Mouse (Mus musculus) retina, adult 2 months (tissue): ENCODE measurements around the gene Musk.

Source experiments
- DNase-seq: peaks from one replicate; pipeline ENCODE4 v3.0.0-alpha.2; 2012; ENCODE audit warnings: low read depth, low spot score

Musk gene

GRCm38 (mm10) chr4:58314942-58315508 is 29.3 kb downstream of the Musk start:
- DNase-seq: no peak

DNA sequence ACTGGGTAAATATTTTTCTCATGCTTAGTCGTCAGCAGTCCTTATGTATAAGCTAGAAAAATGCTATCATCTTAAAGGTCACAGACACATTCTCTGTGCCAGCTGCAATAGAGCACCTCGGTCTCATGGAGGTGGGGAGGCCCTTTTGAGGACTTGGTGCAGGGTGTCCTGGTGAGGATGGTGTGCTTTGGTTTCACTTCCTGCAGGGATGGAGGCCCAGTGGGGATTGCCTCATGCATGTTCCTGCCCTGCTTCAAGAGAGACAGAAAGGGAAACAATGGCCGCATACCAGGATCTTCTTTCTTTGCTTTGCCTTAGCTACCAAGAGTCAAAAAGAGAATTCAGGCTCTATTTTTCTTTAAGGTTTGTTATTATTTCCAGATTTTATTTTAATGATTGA is 31.8 kb downstream of the Musk start:
- DNase-seq: no peak

- DNase-seq: no peak
Observed at GRCm38 (mm10) chr4:58320293-58320692, 34.5 kb downstream of the Musk start.

DNA sequence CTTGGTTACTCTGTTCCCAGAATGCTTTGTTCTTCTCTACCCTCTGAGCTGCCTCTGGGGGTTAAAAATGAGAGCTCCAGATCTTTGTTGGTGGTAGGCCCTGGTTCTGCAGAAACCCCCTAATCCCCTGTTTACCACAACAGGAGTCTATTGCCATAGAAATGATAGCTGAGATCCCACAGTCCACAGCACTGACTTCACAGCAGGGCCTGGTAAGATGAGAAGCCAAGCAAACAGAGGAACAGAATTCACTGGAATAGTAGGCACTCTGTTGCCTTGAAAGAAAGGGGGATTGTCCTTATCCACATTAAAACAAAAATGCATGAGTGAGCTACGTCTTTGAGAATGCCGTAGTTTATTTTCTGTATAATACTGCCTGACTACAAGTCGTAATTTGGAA is 41.0 kb downstream of the Musk start:
- DNase-seq: no peak

DNA sequence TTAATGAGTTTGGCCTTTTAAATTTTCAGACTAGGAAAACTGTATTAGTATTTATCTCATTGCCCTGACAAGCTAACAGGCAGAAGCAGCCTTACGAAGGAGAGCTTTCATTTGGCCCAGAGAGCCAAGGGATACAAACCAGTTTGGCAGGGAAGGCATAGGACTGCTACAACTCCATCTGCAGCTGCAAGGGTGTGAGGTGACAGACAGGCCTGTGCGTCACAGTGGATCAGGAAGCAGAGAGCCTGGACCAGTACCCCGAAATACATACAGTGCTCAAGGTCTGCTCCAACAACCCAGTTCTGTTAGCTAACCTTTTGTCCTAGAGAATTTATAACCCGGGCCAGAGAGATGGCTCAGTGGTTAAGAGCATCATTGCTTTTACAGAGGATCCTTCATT is 42.5 kb downstream of the Musk start:
- no peak for DNase-seq

GRCm38 (mm10) chr4:58330016-58330415 is 44.3 kb downstream of the Musk start:
- no peak for DNase-seq

DNA sequence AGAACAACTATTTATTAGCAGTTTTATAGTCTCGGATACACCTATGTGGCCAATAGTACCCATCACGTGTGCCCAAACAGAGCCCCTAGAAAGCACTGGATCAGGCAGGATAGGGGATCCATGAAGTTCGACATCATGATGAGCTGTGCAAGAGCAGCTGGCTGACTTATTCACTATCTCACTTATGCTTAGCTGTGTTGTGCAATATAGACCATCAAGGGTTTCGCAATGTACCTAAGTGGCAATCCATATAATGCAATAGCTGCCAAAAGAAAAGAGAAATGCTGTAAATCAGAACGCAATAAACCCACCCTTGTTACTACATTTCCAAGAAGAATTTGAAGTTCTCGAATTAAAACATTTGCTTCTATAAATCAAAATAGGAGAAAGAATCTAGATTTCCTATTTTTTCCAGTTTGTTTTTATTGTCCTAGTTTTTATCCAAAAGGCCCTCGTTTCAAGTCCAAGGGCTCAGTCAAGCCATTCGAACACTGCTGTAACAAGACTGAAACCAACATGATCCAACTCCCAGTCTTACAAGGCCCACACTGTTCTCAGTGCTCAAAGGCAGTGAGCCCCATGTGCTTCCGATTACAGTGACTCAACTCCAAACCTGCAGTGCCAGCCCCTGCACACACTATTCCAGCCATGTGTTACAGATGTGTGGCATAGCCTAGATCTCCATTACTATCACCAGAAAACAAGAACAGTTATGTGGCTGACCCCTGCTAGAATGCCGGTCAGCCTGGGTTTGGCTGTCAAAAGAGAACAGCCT is 45.3 kb downstream of the Musk start:
- no peak for DNase-seq

GRCm38 (mm10) chr4:58332394-58332793 is 46.6 kb downstream of the Musk start:
- DNase-seq: no peak

DNA sequence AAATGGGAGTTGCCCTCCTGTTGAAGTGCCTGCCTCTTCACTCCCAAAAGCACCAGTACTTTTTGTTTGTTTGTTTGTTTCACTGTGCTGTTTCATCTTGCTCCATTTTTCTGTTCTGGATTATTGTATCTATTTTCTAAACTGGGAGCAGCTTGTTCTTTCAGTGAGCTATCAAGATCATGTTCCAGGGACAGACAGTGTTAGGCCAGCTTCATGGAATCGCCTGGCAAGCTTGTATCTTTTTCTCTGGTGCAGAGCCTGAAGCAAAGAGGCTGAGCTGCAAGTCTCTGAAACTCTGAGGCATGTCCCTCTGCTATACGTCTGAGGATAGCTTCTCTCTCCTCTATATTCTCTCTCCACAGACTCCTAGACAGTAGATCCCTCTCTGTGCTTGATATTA is 50.5 kb downstream of the Musk start:
- DNase-seq: no peak

GRCm38 (mm10) chr4:58339226-58339625 is 53.5 kb downstream of the Musk start:
- no peak for DNase-seq

GRCm38 (mm10) chr4:58350206-58350605 is 64.4 kb downstream of the Musk start:
- DNase-seq: no peak

GRCm38 (mm10) chr4:58351165-58351564 is 65.4 kb downstream of the Musk start:
- no peak for DNase-seq

DNA sequence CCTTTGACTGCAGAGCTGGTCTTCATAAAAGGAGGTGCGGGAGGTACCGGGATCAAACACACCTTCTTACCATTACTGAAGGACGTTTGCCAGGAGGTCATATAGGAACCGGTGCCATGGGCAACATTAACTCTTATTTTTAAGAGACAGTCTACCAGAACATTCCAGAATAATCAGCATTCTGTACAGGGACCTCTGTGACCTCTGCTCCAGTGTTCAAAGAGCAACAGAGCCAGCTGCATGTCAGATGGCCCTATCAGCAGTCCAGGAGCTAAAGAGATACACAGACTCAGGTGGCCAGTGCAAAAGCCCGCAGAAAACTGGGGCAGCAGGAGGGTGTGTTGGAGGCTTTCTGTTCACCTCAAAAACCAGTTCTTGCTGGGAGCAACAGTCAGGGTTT is 65.8 kb downstream of the Musk start:
- DNase-seq: no peak

DNA sequence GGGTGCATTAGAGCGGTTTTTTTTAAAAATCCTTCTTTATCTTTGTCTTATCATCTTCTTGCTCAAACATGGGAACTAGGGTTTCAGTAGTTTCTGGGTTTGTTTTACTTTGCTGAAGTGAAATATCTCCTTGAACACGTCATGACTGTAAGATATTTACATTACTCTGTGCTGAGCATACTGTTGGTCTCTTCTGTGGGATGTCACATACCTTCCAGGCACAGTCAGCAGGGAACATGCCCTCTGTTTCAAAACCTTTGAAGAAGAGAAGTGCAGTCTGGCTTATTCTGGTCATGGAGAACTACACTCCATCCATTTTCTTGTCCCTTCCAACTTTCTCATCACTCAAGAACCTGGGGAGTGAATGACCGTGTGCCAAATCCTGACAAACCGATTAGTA is 73.2 kb downstream of the Musk start:
- no peak for DNase-seq

DNA sequence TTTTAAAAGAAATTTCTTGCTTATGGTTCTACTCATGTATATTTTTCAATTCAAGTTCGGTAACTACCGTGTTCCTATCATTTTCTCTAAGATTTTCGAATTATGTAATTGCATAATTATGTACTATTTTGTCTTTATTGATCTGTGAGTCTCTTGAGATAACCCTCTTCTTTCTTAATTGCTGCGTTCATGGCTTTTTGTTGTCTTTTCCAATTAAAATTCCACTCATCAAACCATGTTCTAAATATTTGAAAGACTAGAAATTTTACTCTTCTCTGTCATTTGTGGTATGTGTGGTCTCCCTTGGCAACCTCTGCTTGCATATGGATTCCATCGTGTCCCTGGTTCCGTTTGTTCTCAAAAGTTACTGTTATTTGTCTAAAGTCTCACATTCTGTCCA is 79.6 kb downstream of the Musk start:
- no peak for DNase-seq

GRCm38 (mm10) chr4:58371106-58371505 is 85.3 kb downstream of the Musk start:
- no peak for DNase-seq

- no peak for DNase-seq
Observed at GRCm38 (mm10) chr4:58373599-58373998, 87.8 kb downstream of the Musk start.

DNA sequence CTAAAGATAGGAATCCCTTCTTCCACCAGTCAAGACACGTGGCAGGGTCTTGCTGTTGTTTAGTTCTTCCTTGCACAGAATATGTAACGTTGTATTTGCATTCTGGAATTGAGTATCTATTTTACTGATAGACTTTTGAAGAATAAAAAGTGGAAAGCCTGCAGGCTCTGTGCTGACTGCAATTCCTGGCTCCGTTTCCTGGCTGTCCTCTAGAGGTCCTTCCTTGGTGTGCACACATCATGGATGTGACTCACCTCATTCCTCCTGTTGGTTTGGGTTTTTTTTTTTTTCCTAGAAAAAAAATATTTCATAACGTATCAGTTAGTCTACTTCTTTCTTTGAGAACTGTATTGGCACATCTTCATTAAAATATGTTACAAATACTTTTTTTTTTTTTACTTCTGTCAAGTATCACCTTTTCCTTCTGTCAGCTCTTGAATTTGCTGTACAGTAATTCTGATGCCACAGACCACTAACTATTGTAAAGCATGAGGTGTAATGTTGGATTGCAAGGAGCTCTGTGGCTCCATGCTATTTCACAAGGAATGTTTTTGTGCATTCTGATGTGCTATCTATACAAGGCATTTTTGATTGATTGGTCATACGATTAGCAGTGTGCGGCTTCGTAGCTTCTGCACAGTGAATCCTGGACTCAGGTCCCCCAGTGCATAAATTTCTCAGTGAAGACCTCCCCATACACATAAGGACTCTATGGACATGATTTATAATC is 88.5 kb downstream of the Musk start:
- DNase-seq: no peak

DNA sequence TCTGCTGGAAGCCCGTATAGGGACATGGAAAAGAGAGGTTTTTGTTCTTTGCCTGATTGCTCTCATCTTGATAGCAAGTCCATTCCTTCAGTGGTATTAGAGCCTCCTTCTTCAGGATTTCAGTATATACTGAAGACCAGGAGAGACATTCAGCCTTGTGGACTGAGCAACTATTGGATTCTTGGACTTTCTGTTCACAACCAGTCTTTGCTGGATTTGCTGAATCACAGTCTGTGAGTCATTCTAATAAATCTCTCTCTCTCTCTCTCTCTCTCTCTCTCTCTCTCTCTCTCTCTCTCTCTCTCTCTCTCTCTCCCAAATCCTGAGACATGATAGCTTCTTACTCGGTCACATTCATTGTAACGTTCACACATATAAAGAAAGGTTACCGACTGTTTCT is 93.4 kb downstream of the Musk start:
- DNase-seq: no peak

DNA sequence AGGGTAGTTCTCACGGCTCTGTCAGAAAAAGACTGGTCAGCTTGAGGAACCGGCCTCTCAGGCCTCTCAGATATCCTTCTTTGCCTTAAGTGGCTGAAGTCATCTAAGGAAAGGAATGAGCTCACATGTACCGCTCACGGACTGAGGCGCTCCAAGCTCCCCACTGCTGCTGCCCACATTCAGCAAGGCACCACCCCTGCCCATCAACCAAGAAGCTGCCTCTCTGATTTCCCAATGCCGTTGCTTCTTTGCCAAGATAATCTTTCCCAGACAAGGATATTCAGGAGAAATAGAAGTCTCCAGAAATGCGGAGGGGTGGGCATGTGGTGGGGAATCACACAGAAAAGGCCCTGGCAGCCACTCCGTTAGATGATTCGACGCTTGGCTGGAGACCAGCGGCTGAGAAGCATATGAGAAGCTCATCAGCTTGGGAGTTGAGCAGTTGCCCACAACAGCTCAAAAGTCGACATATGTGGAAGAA is 115.1 kb downstream of the Musk start:
- no peak for DNase-seq

DNA sequence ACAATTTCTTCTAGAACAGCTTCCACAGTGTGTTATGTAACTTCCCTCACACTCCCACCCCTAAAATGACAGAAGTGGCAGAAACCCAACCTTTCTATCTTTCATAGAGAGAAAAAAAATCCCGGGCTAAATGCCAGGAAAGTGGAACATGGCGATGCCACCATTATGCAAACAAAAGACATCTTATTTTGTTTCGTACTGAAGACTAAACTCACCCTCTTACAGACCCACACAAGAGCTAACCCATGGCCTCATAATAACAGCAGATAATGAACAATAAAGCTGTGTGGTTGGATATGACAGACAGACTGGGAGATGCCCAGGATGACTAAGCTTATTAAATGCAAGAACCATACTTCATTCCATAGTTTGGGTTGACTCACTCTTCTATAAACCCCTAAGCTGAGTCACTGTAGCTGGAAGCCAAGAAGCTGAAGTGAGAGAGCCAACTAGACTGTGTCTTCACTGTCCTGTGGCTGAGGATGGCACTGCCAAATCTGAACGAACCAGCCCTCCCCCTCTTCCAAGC is 116.3 kb downstream of the Musk start:
- DNase-seq: no peak
